Mouse (Mus musculus): ENCODE results near the gene Birc6. TPM values are rescaled to one million over a fixed set of nuclear protein-coding genes. Genes with fewer than 3 reads are reported as not detected.
A peak's percentile ranks its signal among the peaks of the same experiment; 100 is the strongest.

Birc6 gene
- polyA plus RNA-seq, 1 experiment from 2014 or later = 83.5 TPM

- no peaks in the 10 kb centered on the region for H3K9me3 ChIP-seq (ENCODE audit: control insufficient read depth, low read length)
- peaks cover 3% of the 10 kb centered on the region; the same call in 1 of the 2 replicates for H3K36me3 ChIP-seq (ENCODE audit: control insufficient read depth, insufficient read depth, low read length)
- H3K4me1 ChIP-seq (ENCODE audit: control insufficient read depth, insufficient read depth, low read length) = no peaks in the 10 kb centered on the region
- no peak overlapping the region for H3K27ac ChIP-seq (ENCODE audit: low read depth, low read length)
- 89% methylated on average over 3 of the region's 3 CpGs for WGBS
- ATAC-seq (ENCODE audit: low FRiP score) (no peak), DNase-seq (ENCODE audit: low spot score, missing footprints) (no peak)
- H3K4me3 ChIP-seq (ENCODE audit: low read depth, low read length) = no peak overlapping the region
- H3K9ac ChIP-seq (ENCODE audit: low read length) = no peak overlapping the region
- H3K4me2 ChIP-seq = no peak overlapping the region
- H3K27me3 ChIP-seq (ENCODE audit: control insufficient read depth, insufficient read depth, low read length) = no peaks in the 10 kb centered on the region
These were observed 58.7 kb downstream of the Birc6 start for GRCm38 (mm10) chr17:74586768-74587167.

- no peaks in the 10 kb centered on the region for H3K9me3 ChIP-seq (ENCODE audit: control insufficient read depth, low read length)
- no peak overlapping the region for H3K4me2 ChIP-seq
- H3K36me3 ChIP-seq (ENCODE audit: control insufficient read depth, insufficient read depth, low read length) = peaks cover 5% of the 10 kb centered on the region
- 96% methylated on average over 9 of the region's 9 CpGs for WGBS
- DNase-seq (ENCODE audit: low spot score, missing footprints) = no peak
- no peak overlapping the region for H3K4me3 ChIP-seq (ENCODE audit: low read depth, low read length)
- no peaks in the 10 kb centered on the region for H3K4me1 ChIP-seq (ENCODE audit: control insufficient read depth, insufficient read depth, low read length)
- H3K27ac ChIP-seq (ENCODE audit: low read depth, low read length) = no peak overlapping the region
- no peak for ATAC-seq (ENCODE audit: low FRiP score)
- H3K9ac ChIP-seq (ENCODE audit: low read length) = no peak overlapping the region
- no peaks in the 10 kb centered on the region for H3K27me3 ChIP-seq (ENCODE audit: control insufficient read depth, insufficient read depth, low read length)
These were observed 70.8 kb downstream of the Birc6 start for GRCm38 (mm10) chr17:74598908-74599307.

GRCm38 (mm10) chr17:74599396-74599795, 71.3 kb downstream of the Birc6 start:
- Histone ChIP-seq H3K9me3 (ENCODE audit: control insufficient read depth, low read length) (no peaks in the 10 kb centered on the region), H3K9ac (ENCODE audit: low read length) (no peak overlapping the region), H3K27me3 (ENCODE audit: control insufficient read depth, insufficient read depth, low read length) (no peaks in the 10 kb centered on the region), H3K4me2 (no peak overlapping the region), H3K4me1 (ENCODE audit: control insufficient read depth, insufficient read depth, low read length) (no peaks in the 10 kb centered on the region), H3K36me3 (ENCODE audit: control insufficient read depth, insufficient read depth, low read length) (peaks cover 5% of the 10 kb centered on the region), H3K4me3 (ENCODE audit: low read depth, low read length) (no peak overlapping the region), H3K27ac (ENCODE audit: low read depth, low read length) (no peak overlapping the region)
- whole genome bisulfite sequencing = 94% methylated on average over 2 of the region's 2 CpGs
- no peak for DNase-seq (ENCODE audit: low spot score, missing footprints)
- ATAC-seq (ENCODE audit: low FRiP score) = no peak

GRCm38 (mm10) chr17:74601201-74601600, 73.1 kb downstream of the Birc6 start:
- H3K27ac ChIP-seq (ENCODE audit: low read depth, low read length) = no peak overlapping the region
- H3K4me3 ChIP-seq (ENCODE audit: low read depth, low read length) = no peak overlapping the region
- 76% methylated on average over 1 of the region's 1 CpGs for WGBS
- peaks cover 2% of the 10 kb centered on the region; the same call in 1 of the 2 replicates for H3K36me3 ChIP-seq (ENCODE audit: control insufficient read depth, insufficient read depth, low read length)
- no peak for DNase-seq (ENCODE audit: low spot score, missing footprints)
- H3K4me2 ChIP-seq = no peak overlapping the region
- H3K27me3 ChIP-seq (ENCODE audit: control insufficient read depth, insufficient read depth, low read length) = no peaks in the 10 kb centered on the region
- no peak overlapping the region for H3K9ac ChIP-seq (ENCODE audit: low read length)
- H3K9me3 ChIP-seq (ENCODE audit: control insufficient read depth, low read length) = no peaks in the 10 kb centered on the region
- no peaks in the 10 kb centered on the region for H3K4me1 ChIP-seq (ENCODE audit: control insufficient read depth, insufficient read depth, low read length)
- ATAC-seq (ENCODE audit: low FRiP score) = no peak

DNA sequence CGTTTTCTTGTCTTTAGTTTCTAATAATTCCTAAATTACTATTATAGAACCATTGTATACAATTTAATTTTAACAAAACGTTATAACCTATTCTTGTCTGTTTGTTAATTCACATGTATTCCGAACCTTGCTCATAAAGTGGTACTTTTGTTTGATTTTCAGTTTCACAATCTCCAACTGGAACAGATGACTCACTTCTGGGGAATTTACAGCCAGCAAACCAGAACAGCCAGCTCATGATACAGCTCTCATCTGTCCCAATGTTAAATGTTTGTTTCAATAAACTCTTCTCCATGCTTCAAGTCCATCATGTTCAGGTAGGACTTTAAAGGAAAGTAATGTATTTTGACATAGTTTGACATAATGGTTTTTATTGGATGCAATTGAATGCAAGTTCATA, 102.7 kb downstream of the Birc6 start:
- Histone ChIP-seq H3K27ac (ENCODE audit: low read depth, low read length) (no peak overlapping the region), H3K4me1 (ENCODE audit: control insufficient read depth, insufficient read depth, low read length) (no peaks in the 10 kb centered on the region), H3K36me3 (ENCODE audit: control insufficient read depth, insufficient read depth, low read length) (peaks cover 8% of the 10 kb centered on the region), H3K4me2 (no peak overlapping the region), H3K9ac (ENCODE audit: low read length) (no peak overlapping the region), H3K9me3 (ENCODE audit: control insufficient read depth, low read length) (no peaks in the 10 kb centered on the region), H3K27me3 (ENCODE audit: control insufficient read depth, insufficient read depth, low read length) (no peaks in the 10 kb centered on the region), H3K4me3 (ENCODE audit: low read depth, low read length) (no peak overlapping the region)
- ATAC-seq (ENCODE audit: low FRiP score) (no peak), DNase-seq (ENCODE audit: low spot score, missing footprints) (no peak)
- WGBS = 94% methylated on average over 3 of the region's 3 CpGs

DNA sequence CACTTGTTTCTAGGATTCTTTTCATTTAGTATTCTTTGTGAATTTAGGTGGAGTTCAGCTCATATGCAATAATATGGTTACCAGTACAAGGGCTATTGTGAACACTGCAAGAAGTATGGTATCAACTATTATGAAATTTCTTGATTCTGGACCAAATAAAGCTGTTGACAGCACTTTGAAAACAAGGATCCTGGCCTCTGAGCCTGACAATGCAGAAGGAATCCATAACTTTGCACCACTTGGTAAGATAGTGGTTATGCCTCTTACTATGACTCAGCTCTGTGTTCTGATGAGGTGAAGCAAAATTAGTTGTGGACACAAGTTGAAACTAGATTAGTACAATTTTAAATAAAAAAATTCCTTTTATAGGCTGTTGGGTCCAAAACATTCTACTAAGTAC, 114.3 kb downstream of the Birc6 start:
- ATAC-seq (ENCODE audit: low FRiP score) (no peak), DNase-seq (ENCODE audit: low spot score, missing footprints) (no peak)
- H3K4me3 ChIP-seq (ENCODE audit: low read depth, low read length) = no peak overlapping the region
- no peaks in the 10 kb centered on the region for H3K27me3 ChIP-seq (ENCODE audit: control insufficient read depth, insufficient read depth, low read length)
- no peak overlapping the region for H3K9ac ChIP-seq (ENCODE audit: low read length)
- no peak overlapping the region for H3K4me2 ChIP-seq
- H3K36me3 ChIP-seq (ENCODE audit: control insufficient read depth, insufficient read depth, low read length) = peaks cover 9% of the 10 kb centered on the region
- no peaks in the 10 kb centered on the region for H3K9me3 ChIP-seq (ENCODE audit: control insufficient read depth, low read length)
- no peak overlapping the region for H3K27ac ChIP-seq (ENCODE audit: low read depth, low read length)
- H3K4me1 ChIP-seq (ENCODE audit: control insufficient read depth, insufficient read depth, low read length) = no peaks in the 10 kb centered on the region

GRCm38 (mm10) chr17:74658362-74658761, 130.3 kb downstream of the Birc6 start:
- Histone ChIP-seq H3K4me1 (ENCODE audit: control insufficient read depth, insufficient read depth, low read length) (no peaks in the 10 kb centered on the region), H3K27ac (ENCODE audit: low read depth, low read length) (no peak overlapping the region), H3K9ac (ENCODE audit: low read length) (no peak overlapping the region), H3K4me3 (ENCODE audit: low read depth, low read length) (no peak overlapping the region), H3K27me3 (ENCODE audit: control insufficient read depth, insufficient read depth, low read length) (no peaks in the 10 kb centered on the region), H3K36me3 (ENCODE audit: control insufficient read depth, insufficient read depth, low read length) (peaks cover 9% of the 10 kb centered on the region), H3K4me2 (no peak overlapping the region), H3K9me3 (ENCODE audit: control insufficient read depth, low read length) (no peaks in the 10 kb centered on the region)
- DNase-seq (ENCODE audit: low spot score, missing footprints) (peak; percentile 86), ATAC-seq (ENCODE audit: low FRiP score) (no peak)
- 95% methylated on average over 3 of the region's 3 CpGs for WGBS

GRCm38 (mm10) chr17:74668010-74668409, 139.9 kb downstream of the Birc6 start:
- DNase-seq (ENCODE audit: low spot score, missing footprints) (no peak), ATAC-seq (ENCODE audit: low FRiP score) (no peak)
- 80% methylated on average over 1 of the region's 1 CpGs for WGBS
- H3K27me3 ChIP-seq (ENCODE audit: control insufficient read depth, insufficient read depth, low read length) = no peaks in the 10 kb centered on the region
- H3K9ac ChIP-seq (ENCODE audit: low read length) = no peak overlapping the region
- H3K27ac ChIP-seq (ENCODE audit: low read depth, low read length) = no peak overlapping the region
- H3K36me3 ChIP-seq (ENCODE audit: control insufficient read depth, insufficient read depth, low read length) = peaks cover 14% of the 10 kb centered on the region
- no peak overlapping the region for H3K4me3 ChIP-seq (ENCODE audit: low read depth, low read length)
- no peaks in the 10 kb centered on the region for H3K9me3 ChIP-seq (ENCODE audit: control insufficient read depth, low read length)
- H3K4me1 ChIP-seq (ENCODE audit: control insufficient read depth, insufficient read depth, low read length) = no peaks in the 10 kb centered on the region
- no peak overlapping the region for H3K4me2 ChIP-seq

- 95% methylated on average over 13 of the region's 13 CpGs for WGBS
- no peak for DNase-seq (ENCODE audit: low spot score, missing footprints)
- no peaks in the 10 kb centered on the region for H3K4me1 ChIP-seq (ENCODE audit: control insufficient read depth, insufficient read depth, low read length)
- no peak overlapping the region for H3K9ac ChIP-seq (ENCODE audit: low read length)
- no peak overlapping the region for H3K4me2 ChIP-seq
- H3K27ac ChIP-seq (ENCODE audit: low read depth, low read length) = no peak overlapping the region
- ATAC-seq (ENCODE audit: low FRiP score) = no peak
- no peak overlapping the region for H3K4me3 ChIP-seq (ENCODE audit: low read depth, low read length)
- no peaks in the 10 kb centered on the region for H3K9me3 ChIP-seq (ENCODE audit: control insufficient read depth, low read length)
- H3K27me3 ChIP-seq (ENCODE audit: control insufficient read depth, insufficient read depth, low read length) = no peaks in the 10 kb centered on the region
- H3K36me3 ChIP-seq (ENCODE audit: control insufficient read depth, insufficient read depth, low read length) = peaks cover 12% of the 10 kb centered on the region
These were observed 141.9 kb downstream of the Birc6 start for GRCm38 (mm10) chr17:74670031-74670430.

- no peaks in the 10 kb centered on the region for H3K27me3 ChIP-seq (ENCODE audit: control insufficient read depth, insufficient read depth, low read length)
- H3K9ac ChIP-seq (ENCODE audit: low read length) = no peak overlapping the region
- no peak overlapping the region for H3K4me3 ChIP-seq (ENCODE audit: low read depth, low read length)
- H3K36me3 ChIP-seq (ENCODE audit: control insufficient read depth, insufficient read depth, low read length) = peaks cover 13% of the 10 kb centered on the region
- WGBS = 85% methylated on average over 4 of the region's 4 CpGs
- no peak overlapping the region for H3K27ac ChIP-seq (ENCODE audit: low read depth, low read length)
- DNase-seq (ENCODE audit: low spot score, missing footprints) (no peak), ATAC-seq (ENCODE audit: low FRiP score) (no peak)
- no peaks in the 10 kb centered on the region for H3K4me1 ChIP-seq (ENCODE audit: control insufficient read depth, insufficient read depth, low read length)
- no peak overlapping the region for H3K4me2 ChIP-seq
- H3K9me3 ChIP-seq (ENCODE audit: control insufficient read depth, low read length) = no peaks in the 10 kb centered on the region
These were observed 144.4 kb downstream of the Birc6 start for GRCm38 (mm10) chr17:74672446-74672845.

Measured in midbrain, embryonic 11.5 days (tissue).